Mouse (Mus musculus) MEL (cell line): Measurements from ENCODE around the gene Gstp3.

Source experiments
- CHD1 ChIP-seq: IDR thresholded peaks from 2 replicates; pipeline ENCODE4 v1.6.1; 2012; ENCODE audit warnings: low read depth, mild to moderate bottlenecking, inconsistent platforms, low read length, improper control_type of control experiment
- CTCF ChIP-seq, 3 experiments: IDR thresholded peaks in 2 of 3; conservative IDR thresholded peaks in 1 of 3; 2 replicates each; pipeline ENCODE4 v1.5.1; 2011 to 2012; ENCODE audit warnings: low read length in 3 of 3, low read depth in 2 of 3, mild to moderate bottlenecking in 2 of 3, improper control_type of control experiment in 1 of 3, inconsistent platforms in 1 of 3, mixed read lengths in 1 of 3, moderate library complexity in 1 of 3; ENCODE audit not compliant: control insufficient read depth in 1 of 3, insufficient read depth in 1 of 3, poor library complexity in 1 of 3, severe bottlenecking in 1 of 3
- E2F4 ChIP-seq: IDR thresholded peaks from 2 replicates; pipeline ENCODE4 v1.6.1; 2011; ENCODE audit warnings: low read depth, low read length, improper control_type of control experiment, borderline replicate concordance
- ELF1 ChIP-seq: IDR thresholded peaks from 2 replicates; pipeline ENCODE4 v1.6.1; 2014; ENCODE audit warnings: low read depth, mild to moderate bottlenecking, inconsistent platforms, low read length, improper control_type of control experiment, moderate library complexity
- GABPA ChIP-seq: IDR thresholded peaks from 2 replicates; pipeline ENCODE4 v1.6.1; 2012; ENCODE audit warnings: low read depth, mild to moderate bottlenecking, inconsistent platforms, low read length, improper control_type of control experiment, moderate library complexity
- GATA1 ChIP-seq: IDR thresholded peaks from 2 replicates; pipeline ENCODE4 v1.6.1; 2011; ENCODE audit warnings: low read depth, low read length, improper control_type of control experiment
- JUND ChIP-seq: IDR thresholded peaks from 2 replicates; pipeline ENCODE4 v1.6.1; 2011; ENCODE audit warnings: low read depth, mild to moderate bottlenecking, improper control_type of control experiment, low read length
- NRF1 ChIP-seq: IDR thresholded peaks from 2 replicates; pipeline ENCODE4 v1.6.1; 2014; ENCODE audit warnings: low read depth, mild to moderate bottlenecking, inconsistent platforms, low read length, improper control_type of control experiment, moderate library complexity; ENCODE audit not compliant: poor library complexity, insufficient read depth, severe bottlenecking
- POLR2A ChIP-seq, 2 experiments: IDR thresholded peaks; 2 replicates each; pipeline ENCODE4 v1.6.1; 2011 to 2012; ENCODE audit warnings: low read length in 2 of 2, mild to moderate bottlenecking in 2 of 2, control low read depth in 1 of 2, improper control_type of control experiment in 1 of 2, low read depth in 1 of 2, moderate library complexity in 1 of 2; ENCODE audit not compliant: control insufficient read depth in 1 of 2, insufficient read depth in 1 of 2, poor library complexity in 1 of 2
- POLR2AphosphoS2 ChIP-seq: IDR thresholded peaks from 2 replicates; pipeline ENCODE4 v1.6.1; 2011; ENCODE audit warnings: low read length, improper control_type of control experiment
- TAL1 ChIP-seq: IDR thresholded peaks from 2 replicates; pipeline ENCODE4 v1.6.1; 2012; ENCODE audit warnings: mild to moderate bottlenecking, inconsistent platforms, low read length, moderate library complexity, mixed read lengths
- USF1 ChIP-seq: IDR thresholded peaks from 2 replicates; pipeline ENCODE4 v1.6.1; 2014; ENCODE audit warnings: low read depth, mild to moderate bottlenecking, inconsistent platforms, low read length, improper control_type of control experiment, moderate library complexity
- ZC3H11A ChIP-seq: IDR thresholded peaks from 2 replicates; pipeline ENCODE4 v1.6.1; 2012; ENCODE audit warnings: low read depth, mild to moderate bottlenecking, inconsistent platforms, low read length, improper control_type of control experiment

- no peak for TF ChIP-seq ELF1
- no peak for TF ChIP-seq ZC3H11A
- TF ChIP-seq USF1: no peak
- TF ChIP-seq POLR2A (IDR thresholded peaks at IDR 0.05; ENCODE audit: control insufficient read depth in 1 of 2, insufficient read depth in 1 of 2, low read depth in 1 of 2, low read length in 2 of 2, poor library complexity in 1 of 2): no peak
- no peak for TF ChIP-seq GABPA
- no peak for TF ChIP-seq GATA1
- no peak for TF ChIP-seq CTCF (IDR thresholded peaks at IDR 0.05 in 2 of 3, conservative IDR thresholded peaks at IDR 0.05 in 1 of 3; ENCODE audit: control insufficient read depth in 1 of 3, insufficient read depth in 1 of 3, low read depth in 2 of 3, low read length in 3 of 3, poor library complexity in 1 of 3, severe bottlenecking in 1 of 3)
- TF ChIP-seq CHD1: no peak
- no peak for TF ChIP-seq E2F4
- no peak for TF ChIP-seq POLR2AphosphoS2
- TF ChIP-seq TAL1: no peak
- no peak for TF ChIP-seq NRF1
- no peak for TF ChIP-seq JUND
Observed at GRCm38 (mm10) chr19:4071406-4071805, 12.0 kb upstream of the Gstp3 start.
